Mouse (Mus musculus): ENCODE data around the gene Tbl1x. TPM values are rescaled to one million over a fixed set of nuclear protein-coding genes. Genes with fewer than 3 reads are reported as not detected.

Gene Tbl1x
- polyA plus RNA-seq, 1 experiment from 2014 or later, result 83.2 TPM

DNA sequence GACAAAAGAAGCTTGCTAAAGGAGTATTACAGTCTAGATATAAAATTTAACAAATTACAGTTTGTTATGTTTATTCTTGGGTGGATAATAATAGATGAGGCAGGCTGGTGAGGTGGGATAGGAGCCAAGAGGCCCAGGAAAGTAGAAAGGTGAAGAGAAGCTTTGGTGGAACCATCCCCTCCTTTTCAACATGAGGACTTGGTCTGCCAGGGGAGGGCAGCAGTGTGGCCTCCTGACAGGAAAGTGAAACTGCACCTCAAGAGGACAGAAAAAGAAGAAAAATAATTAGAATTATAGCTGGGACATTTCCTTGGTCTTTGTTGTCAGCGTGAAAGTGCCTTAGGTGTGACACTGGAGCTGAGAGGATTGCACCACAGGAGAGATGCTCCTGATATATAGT lies 35.6 kb downstream of the Tbl1x start:
- H3K36me3 ChIP-seq, result no peaks in the 10 kb centered on the region
- H3K4me1 ChIP-seq, result no peaks in the 10 kb centered on the region
- H3K4me3 ChIP-seq, result no peak overlapping the region
- no peak overlapping the region for H3K27ac ChIP-seq
- 96% methylated on average over 1 of the region's 1 CpGs for WGBS
- H3K4me2 ChIP-seq (replicated peaks), result no peak overlapping the region
- H3K9me3 ChIP-seq, result no peaks in the 10 kb centered on the region
- H3K9ac ChIP-seq, result no peak overlapping the region
- H3K27me3 ChIP-seq, result no peaks in the 10 kb centered on the region
- no peak for ATAC-seq (ENCODE audit: insufficient number of reproducible peaks, insufficient read depth, low FRiP score, low TSS enrichment)

DNA sequence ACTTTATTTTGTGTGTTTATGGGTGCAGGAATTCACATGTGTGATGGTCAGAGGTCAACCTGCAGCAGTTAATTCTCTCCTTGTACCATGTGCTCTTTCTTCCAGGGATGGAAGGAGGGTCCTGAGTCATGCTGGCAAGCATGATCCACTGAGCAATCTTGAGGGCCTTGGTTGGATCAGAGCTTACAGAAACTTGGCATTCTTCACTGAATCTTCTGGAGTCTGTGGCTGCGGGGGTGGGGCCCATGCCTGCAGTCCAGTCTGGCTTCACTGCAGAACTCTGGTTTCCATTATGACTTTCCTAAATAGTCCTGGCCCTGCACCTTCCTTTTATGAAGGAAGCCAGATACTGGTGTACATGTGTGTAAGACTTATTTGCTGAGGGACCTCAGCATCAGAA lies 38.1 kb downstream of the Tbl1x start:
- WGBS, result 77% methylated on average over 1 of the region's 1 CpGs
- Histone ChIP-seq H3K9ac (no peak overlapping the region), H3K9me3 (no peaks in the 10 kb centered on the region)

DNA sequence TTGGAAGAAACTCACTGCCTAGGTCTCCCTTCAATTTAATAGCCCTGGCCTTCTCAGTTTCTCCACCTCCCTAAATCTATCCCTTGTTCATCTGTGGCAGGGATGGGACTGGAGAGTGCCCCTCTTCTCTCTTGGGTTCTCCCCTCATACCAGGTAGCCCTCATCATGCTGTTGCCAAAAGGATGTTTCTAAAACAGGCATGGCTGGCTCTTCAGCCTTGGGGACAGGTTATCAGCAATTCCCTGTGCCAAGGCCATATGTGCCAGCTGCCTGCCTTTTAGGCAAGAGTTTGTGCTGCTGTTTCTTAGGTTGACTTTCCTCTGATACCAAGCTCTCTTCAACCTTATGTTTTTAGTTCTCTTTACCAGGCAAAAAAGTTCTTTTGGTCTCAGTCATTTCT lies 39.6 kb downstream of the Tbl1x start:
- Histone ChIP-seq H3K9me3 (no peaks in the 10 kb centered on the region), H3K9ac (no peak overlapping the region), H3K27ac (no peak overlapping the region), H3K4me2 (replicated peaks) (no peak overlapping the region), H3K4me3 (no peak overlapping the region), H3K4me1 (no peaks in the 10 kb centered on the region), H3K27me3 (no peaks in the 10 kb centered on the region), H3K36me3 (no peaks in the 10 kb centered on the region)
- ATAC-seq (ENCODE audit: insufficient number of reproducible peaks, insufficient read depth, low FRiP score, low TSS enrichment), result no peak

More for the DNA sequence above, 38.1 kb downstream of the Tbl1x start:
- H3K27ac ChIP-seq, result no peak overlapping the region
- no peaks in the 10 kb centered on the region for H3K36me3 ChIP-seq
- no peaks in the 10 kb centered on the region for H3K4me1 ChIP-seq
- no peaks in the 10 kb centered on the region for H3K27me3 ChIP-seq
- H3K4me3 ChIP-seq, result no peak overlapping the region
- H3K4me2 ChIP-seq (replicated peaks), result no peak overlapping the region
- ATAC-seq (ENCODE audit: insufficient number of reproducible peaks, insufficient read depth, low FRiP score, low TSS enrichment), result no peak

DNA sequence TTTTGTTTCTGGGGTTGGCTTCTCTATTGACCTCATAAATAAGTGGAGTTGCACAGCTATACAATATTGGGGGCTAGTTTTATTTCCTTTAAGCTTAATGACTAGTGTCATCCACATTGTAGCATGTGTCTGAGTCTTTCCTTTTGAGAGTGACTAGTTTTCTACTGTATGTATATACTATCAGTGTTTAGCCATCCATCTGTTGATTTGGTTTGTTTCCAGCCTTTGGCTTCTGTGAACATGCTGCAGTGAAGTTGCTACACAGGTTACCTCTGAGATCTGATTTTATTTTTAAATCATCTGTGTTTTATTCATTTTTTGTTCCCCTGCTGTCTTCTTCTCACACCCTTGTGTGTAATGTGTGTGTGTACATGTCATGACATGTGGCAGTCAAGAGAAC lies 40.5 kb downstream of the Tbl1x start:
- no peaks in the 10 kb centered on the region for H3K27me3 ChIP-seq
- no peak for ATAC-seq (ENCODE audit: insufficient number of reproducible peaks, insufficient read depth, low FRiP score, low TSS enrichment)
- no peaks in the 10 kb centered on the region for H3K9me3 ChIP-seq
- H3K36me3 ChIP-seq, result no peaks in the 10 kb centered on the region
- H3K4me2 ChIP-seq (replicated peaks), result no peak overlapping the region
- H3K27ac ChIP-seq, result no peak overlapping the region
- no peak overlapping the region for H3K4me3 ChIP-seq
- H3K4me1 ChIP-seq, result no peaks in the 10 kb centered on the region
- no peak overlapping the region for H3K9ac ChIP-seq

DNA sequence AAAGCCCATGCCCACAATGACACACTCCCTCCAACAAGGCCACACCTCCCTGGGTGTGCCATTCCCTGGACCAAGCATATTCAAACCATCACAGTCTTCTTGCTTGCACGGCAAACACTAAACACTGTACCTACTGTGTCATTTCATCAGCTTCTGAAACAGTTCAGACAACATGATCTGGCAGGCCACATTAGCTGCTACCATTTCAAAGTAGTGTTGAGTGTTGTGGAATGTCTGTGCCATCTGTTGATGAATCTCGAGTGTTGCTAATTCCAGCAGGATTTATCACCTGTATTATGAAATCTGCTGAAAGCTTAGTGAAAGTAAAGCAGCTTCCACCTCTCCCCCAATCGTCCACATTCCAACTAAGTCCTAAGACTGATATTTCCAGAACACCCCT lies 41.3 kb downstream of the Tbl1x start:
- no peak for ATAC-seq (ENCODE audit: insufficient number of reproducible peaks, insufficient read depth, low FRiP score, low TSS enrichment)
- WGBS, result 74% methylated on average over 3 of the region's 3 CpGs
- H3K4me1 ChIP-seq, result no peaks in the 10 kb centered on the region

DNA sequence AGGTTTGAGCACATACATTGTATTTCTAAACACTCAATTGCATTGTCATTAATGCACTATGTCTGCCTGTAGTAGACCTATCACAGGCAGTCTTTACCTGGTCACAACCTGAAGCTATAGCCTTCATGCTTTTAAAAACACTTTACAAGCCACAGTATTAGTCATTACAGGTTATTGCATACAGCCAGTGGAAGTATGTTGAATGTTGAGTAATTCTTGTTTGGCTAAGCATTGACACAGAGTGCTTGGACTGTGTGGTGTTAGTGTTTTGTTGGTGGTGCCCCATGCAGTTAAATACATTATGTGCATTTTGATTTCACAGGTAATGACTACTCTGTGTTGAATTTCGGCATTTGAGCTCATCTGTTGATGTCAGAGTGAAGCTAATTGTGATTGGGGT lies 45.2 kb downstream of the Tbl1x start:
- ATAC-seq (ENCODE audit: insufficient number of reproducible peaks, insufficient read depth, low FRiP score, low TSS enrichment), result no peak
- no peaks in the 10 kb centered on the region for H3K36me3 ChIP-seq
- no peak overlapping the region for H3K9ac ChIP-seq
- H3K27ac ChIP-seq, result no peak overlapping the region
- 72% methylated on average over 1 of the region's 1 CpGs for WGBS
- no peak overlapping the region for H3K4me3 ChIP-seq
- H3K4me1 ChIP-seq, result no peaks in the 10 kb centered on the region
- no peaks in the 10 kb centered on the region for H3K9me3 ChIP-seq
- no peaks in the 10 kb centered on the region for H3K27me3 ChIP-seq
- H3K4me2 ChIP-seq (replicated peaks), result no peak overlapping the region

More for the DNA sequence above, 41.3 kb downstream of the Tbl1x start:
- Histone ChIP-seq H3K9ac (no peak overlapping the region), H3K4me2 (replicated peaks) (no peak overlapping the region), H3K9me3 (no peaks in the 10 kb centered on the region), H3K27me3 (no peaks in the 10 kb centered on the region), H3K27ac (no peak overlapping the region), H3K4me3 (no peak overlapping the region), H3K36me3 (no peaks in the 10 kb centered on the region)

DNA sequence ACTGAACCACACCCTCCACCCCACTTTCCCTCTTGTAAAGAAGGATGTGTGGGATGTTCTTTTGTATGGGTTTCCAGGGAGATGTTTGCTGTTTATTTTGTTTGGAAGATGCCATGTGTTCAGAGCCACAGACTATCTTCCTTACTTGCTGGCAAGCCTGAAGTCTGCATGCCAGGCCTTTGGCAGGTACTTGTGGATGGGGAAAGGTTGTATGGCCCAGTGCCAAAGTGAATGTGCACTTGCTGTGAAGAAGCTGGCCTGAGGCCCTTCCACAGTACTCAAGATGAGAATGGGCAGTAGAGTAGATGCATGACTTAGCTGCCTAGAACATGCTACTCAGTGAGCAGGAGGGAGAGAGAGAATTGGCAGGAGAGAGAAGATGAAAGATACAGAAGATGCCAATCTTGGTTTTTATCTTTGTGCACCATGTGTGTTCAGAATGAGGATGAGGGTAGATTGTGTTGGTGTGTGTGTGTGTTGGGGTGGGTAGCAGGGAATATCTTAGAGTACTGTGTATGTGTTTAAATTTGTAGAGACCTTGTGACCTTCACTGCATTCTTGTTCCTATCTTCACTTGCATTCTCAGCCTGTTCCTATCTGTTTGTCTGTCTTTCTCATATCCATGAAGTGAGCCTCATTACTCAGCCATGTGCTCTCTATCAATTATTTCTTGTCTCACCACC lies 48.5 kb downstream of the Tbl1x start:
- no peak for ATAC-seq (ENCODE audit: insufficient number of reproducible peaks, insufficient read depth, low FRiP score, low TSS enrichment)
- H3K4me2 ChIP-seq (replicated peaks), result no peak overlapping the region
- no peak overlapping the region for H3K9ac ChIP-seq
- H3K27ac ChIP-seq, result no peak overlapping the region
- no peaks in the 10 kb centered on the region for H3K36me3 ChIP-seq
- no peaks in the 10 kb centered on the region for H3K27me3 ChIP-seq
- no peaks in the 10 kb centered on the region for H3K4me1 ChIP-seq
- no peaks in the 10 kb centered on the region for H3K9me3 ChIP-seq
- H3K4me3 ChIP-seq, result no peak overlapping the region

DNA sequence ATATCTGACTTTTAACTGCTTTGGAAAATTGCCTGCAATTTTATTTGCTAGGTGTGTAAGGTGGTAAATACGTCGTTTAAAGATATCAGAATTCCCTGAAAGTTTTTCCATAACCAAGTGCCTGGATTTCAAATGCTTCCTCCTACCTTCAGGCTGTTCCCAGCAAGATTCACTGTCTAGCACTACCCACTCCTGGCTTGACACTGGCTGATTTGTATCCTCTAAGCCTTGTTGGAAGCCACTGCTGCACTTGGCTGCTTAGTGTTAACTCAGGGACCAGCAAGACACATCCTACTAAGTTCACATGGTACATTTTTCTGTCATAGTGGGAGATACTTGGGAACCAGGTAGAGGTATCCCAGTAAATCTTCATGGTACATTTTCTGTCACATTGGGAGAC lies 52.8 kb downstream of the Tbl1x start:
- Histone ChIP-seq H3K4me3 (no peak overlapping the region), H3K9ac (no peak overlapping the region), H3K27me3 (no peaks in the 10 kb centered on the region), H3K36me3 (no peaks in the 10 kb centered on the region), H3K4me1 (no peaks in the 10 kb centered on the region), H3K4me2 (replicated peaks) (no peak overlapping the region), H3K9me3 (no peaks in the 10 kb centered on the region), H3K27ac (no peak overlapping the region)
- 80% methylated on average over 2 of the region's 2 CpGs for WGBS
- no peak for ATAC-seq (ENCODE audit: insufficient number of reproducible peaks, insufficient read depth, low FRiP score, low TSS enrichment)

DNA sequence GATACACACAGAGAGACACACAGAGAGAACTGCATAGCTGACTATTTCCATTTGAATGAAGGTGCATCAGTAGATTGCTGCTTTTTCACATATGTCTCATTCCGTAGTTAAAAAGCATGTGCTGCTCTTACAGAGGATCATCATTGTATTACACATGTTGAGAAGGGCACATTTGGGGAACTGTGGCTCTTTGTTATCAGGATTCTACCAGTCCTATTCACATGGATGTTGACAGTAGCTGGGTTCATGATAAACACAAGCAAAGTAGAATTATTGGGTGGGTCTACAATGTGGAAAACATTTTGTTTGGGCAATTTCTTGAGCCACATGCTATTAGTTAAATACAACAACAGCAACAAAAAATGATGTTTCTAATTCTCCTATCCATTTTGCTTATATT lies 55.9 kb downstream of the Tbl1x start:
- Histone ChIP-seq H3K27me3 (no peaks in the 10 kb centered on the region), H3K4me3 (no peak overlapping the region), H3K4me1 (no peaks in the 10 kb centered on the region), H3K9ac (no peak overlapping the region), H3K4me2 (replicated peaks) (no peak overlapping the region), H3K36me3 (no peaks in the 10 kb centered on the region), H3K9me3 (no peaks in the 10 kb centered on the region), H3K27ac (no peak overlapping the region)
- WGBS, result 91% methylated on average over 1 of the region's 1 CpGs
- no peak for ATAC-seq (ENCODE audit: insufficient number of reproducible peaks, insufficient read depth, low FRiP score, low TSS enrichment)

DNA sequence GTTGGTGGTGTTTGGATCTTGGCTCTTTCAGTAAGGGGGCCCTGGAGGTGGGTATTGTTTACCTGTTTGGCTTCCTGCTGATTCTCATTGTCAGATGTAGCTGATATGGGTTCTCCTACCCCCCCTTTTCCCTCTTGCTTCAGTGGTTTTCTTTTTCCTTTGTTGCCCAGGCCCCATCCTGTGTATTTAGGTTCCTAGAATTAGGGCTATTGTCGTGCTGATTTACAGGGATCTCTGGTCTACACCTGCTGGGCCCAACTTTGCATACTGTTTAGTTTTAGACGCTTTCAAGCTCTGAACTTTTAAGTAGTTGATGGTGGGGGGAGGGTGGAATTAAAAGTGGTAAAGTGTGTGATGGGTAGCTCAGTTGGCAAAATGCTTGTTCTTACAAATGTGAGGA lies 57.2 kb downstream of the Tbl1x start:
- Histone ChIP-seq H3K27ac (no peak overlapping the region), H3K36me3 (no peaks in the 10 kb centered on the region), H3K4me1 (no peaks in the 10 kb centered on the region), H3K9ac (no peak overlapping the region), H3K9me3 (no peaks in the 10 kb centered on the region), H3K4me2 (replicated peaks) (no peak overlapping the region), H3K4me3 (no peak overlapping the region), H3K27me3 (no peaks in the 10 kb centered on the region)
- WGBS, result 29% methylated on average over 2 of the region's 2 CpGs
- no peak for ATAC-seq (ENCODE audit: insufficient number of reproducible peaks, insufficient read depth, low FRiP score, low TSS enrichment)

DNA sequence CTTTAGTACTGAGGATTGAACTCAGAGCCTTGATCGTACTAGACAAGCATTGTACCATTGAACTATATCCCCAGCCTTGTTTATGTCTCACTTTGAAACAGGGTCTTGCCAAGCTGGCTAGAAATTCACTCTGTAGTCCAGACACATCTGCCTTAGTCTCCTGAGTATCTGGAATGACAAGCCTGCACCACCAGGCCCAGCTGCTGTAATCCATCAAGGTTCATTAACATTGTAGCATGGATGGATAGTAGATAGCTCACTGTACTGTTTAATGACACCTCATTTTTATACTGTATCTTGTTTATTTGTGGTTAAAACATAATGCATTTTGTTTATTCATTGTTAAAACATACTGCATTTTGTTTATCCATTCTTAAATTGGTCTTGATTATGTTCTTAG lies 62.9 kb downstream of the Tbl1x start:
- no peaks in the 10 kb centered on the region for H3K4me1 ChIP-seq
- H3K9ac ChIP-seq, result no peak overlapping the region
- no peak for ATAC-seq (ENCODE audit: insufficient number of reproducible peaks, insufficient read depth, low FRiP score, low TSS enrichment)
- no peaks in the 10 kb centered on the region for H3K9me3 ChIP-seq
- WGBS, result 89% methylated on average over 1 of the region's 1 CpGs
- no peaks in the 10 kb centered on the region for H3K36me3 ChIP-seq
- no peak overlapping the region for H3K4me2 ChIP-seq (replicated peaks)
- no peak overlapping the region for H3K4me3 ChIP-seq
- no peaks in the 10 kb centered on the region for H3K27me3 ChIP-seq
- no peak overlapping the region for H3K27ac ChIP-seq

DNA sequence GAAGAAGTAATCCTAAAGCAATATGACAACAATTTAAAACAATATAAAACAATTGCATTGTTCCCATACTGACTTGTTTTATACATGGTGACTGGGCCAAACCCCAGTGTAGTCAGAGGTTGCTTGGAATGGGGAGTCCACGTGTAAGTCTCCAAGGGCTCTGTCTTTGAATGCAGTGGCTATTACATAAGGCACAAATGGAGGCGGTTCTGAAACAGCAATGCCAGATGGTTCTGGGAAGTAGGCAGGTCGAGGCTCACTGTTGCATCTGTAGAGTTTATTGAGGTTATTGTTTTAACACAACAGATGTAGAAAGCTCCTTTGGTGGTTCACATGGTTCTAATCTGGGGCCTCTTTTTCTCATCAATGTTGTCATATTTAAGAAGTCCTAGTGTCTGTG lies 66.3 kb downstream of the Tbl1x start:
- H3K4me2 ChIP-seq (replicated peaks), result no peak overlapping the region
- H3K9ac ChIP-seq, result no peak overlapping the region
- H3K27me3 ChIP-seq, result no peaks in the 10 kb centered on the region
- no peaks in the 10 kb centered on the region for H3K4me1 ChIP-seq
- H3K27ac ChIP-seq, result no peak overlapping the region
- H3K4me3 ChIP-seq, result no peak overlapping the region
- H3K36me3 ChIP-seq, result no peaks in the 10 kb centered on the region
- WGBS, result 70% methylated on average over 3 of the region's 3 CpGs
- no peak for ATAC-seq (ENCODE audit: insufficient number of reproducible peaks, insufficient read depth, low FRiP score, low TSS enrichment)
- no peaks in the 10 kb centered on the region for H3K9me3 ChIP-seq

DNA sequence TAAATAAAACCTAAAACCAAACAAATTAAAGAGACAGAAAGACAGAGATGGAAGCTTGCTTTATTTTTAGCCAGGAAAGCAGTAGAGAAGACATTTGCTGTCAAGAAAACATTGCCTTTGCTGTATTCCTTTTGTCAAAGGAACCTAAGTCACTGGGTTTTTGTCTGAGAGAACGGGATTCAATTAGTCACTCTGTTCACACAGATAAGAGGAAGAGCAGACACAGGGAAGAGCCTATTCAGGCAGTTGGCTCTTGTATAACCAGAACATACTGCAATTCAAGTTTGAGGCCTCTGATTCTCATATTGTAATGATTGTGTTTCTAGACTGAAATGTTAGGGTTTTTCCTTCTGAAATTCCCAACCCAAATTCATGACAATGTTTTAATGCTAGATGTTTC lies 67.4 kb downstream of the Tbl1x start:
- no peak for ATAC-seq (ENCODE audit: insufficient number of reproducible peaks, insufficient read depth, low FRiP score, low TSS enrichment)
- Histone ChIP-seq H3K9ac (no peak overlapping the region), H3K4me3 (no peak overlapping the region), H3K27ac (no peak overlapping the region), H3K4me2 (replicated peaks) (no peak overlapping the region), H3K9me3 (no peaks in the 10 kb centered on the region), H3K36me3 (no peaks in the 10 kb centered on the region), H3K27me3 (no peaks in the 10 kb centered on the region), H3K4me1 (no peaks in the 10 kb centered on the region)
- 53% methylated on average over 1 of the region's 1 CpGs for WGBS
